Mouse (Mus musculus): ENCODE measurements around the gene Grap2.

DNA sequence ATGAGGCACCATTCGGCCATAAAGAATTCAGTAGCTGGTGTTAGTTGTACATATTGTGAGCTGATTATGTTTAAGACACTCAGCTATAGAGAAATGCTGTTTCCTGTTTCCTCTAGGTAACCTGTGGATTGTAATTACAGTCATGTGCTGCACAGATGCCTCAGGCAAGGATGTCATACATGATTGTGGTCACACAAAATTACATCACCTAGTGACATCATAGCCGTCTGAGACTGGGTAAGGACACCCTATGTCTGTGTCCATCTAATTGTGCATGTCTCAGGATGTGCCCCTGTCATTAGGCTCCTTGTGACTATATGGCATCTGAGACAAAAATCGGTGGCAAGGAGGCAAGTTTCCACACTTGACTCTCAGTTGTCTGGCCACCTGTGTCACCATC is 9.9 kb upstream of the Grap2 start:
- TF ChIP-seq GATA1 (IDR thresholded peaks at IDR 0.05; ENCODE audit: borderline replicate concordance, low read length) (no peak), CTCF (IDR thresholded peaks at IDR 0.05; ENCODE audit: low read depth, low read length) (no peak)

Measured in G1E (cell line).